Mouse (Mus musculus): ENCODE data around the gene Cnn2.

GRCm38 (mm10) chr10:80024229-80025043, 36.1 kb downstream of the Cnn2 start:
- TF ChIP-seq CTCF (IDR thresholded peaks at IDR 0.05; ENCODE audit: insufficient read depth, low read length) (no peak), POLR2A (IDR thresholded peaks at IDR 0.05; ENCODE audit: borderline replicate concordance, extremely low read depth, low read depth, low read length) (no peak; the same call in 1 of the 2 replicates)
